Mouse (Mus musculus): ENCODE measurements around the gene Dalrd3. TPM values are rescaled to one million over a fixed set of nuclear protein-coding genes. Genes with fewer than 3 reads are reported as not detected.
A peak's percentile ranks its signal among the peaks of the same experiment; 100 is the strongest.

Dalrd3 gene
- 52.7 and 58.9 TPM in 2 replicates for polyA plus RNA-seq (2016; fragmentation: Nextera tagmentation; extraction: Ambion mirVana)

DNA sequence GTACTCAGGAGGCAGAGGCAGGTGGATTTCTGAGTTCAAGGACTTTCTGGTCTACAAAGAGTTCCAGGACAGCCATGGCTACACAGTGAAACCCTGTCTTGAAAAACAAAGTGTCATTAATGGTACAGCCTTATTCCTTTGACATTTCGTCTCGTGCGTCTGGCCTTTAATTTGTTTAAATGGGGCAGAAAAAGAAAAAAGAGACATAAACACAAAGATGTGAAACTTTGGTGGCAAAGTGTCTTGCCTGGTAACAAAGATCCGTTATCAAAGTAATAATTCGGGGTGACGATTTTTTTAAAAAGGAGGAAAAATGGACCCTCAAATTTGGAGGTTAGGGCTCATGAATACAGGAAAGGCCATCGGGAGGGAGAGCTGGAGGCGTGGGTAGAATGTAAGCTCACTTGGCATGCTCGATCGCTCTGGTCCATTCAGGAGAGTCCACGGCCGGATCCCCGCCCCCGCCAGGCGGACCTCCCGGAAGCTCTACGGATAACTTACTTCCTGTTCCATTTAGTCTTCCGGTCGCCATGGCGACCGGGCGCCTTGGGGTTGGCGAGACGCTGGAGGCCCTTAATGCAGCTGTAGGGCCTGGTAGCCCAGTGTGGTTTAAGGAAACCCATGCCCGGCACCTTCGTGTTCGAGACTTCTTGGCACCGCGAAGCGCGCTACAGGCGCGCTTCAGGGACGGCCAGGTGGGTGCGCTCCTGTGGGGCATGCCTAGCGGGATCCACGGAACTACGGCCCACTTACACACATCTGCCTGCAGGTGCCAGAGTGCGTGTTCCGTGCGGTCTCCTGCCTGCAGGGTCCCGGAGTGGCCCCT lies at the start of gene Dalrd3:
TSS of gene Dalrd3 (plus strand) at position 506 of the 826 bp plus-strand sequence.
- peaks cover 62% of the 10 kb centered on the region for H3K4me1 ChIP-seq
- peak; percentile 71 for ATAC-seq
- H3K4me2 ChIP-seq: peak within 1 kb of the TSS; percentile 96
- peak within 1 kb of the TSS; percentile 80 for H3K4me3 ChIP-seq
- H3K9me3 ChIP-seq (replicated peaks): no peaks in the 10 kb centered on the region
- H3K27me3 ChIP-seq (replicated peaks): no peaks in the 10 kb centered on the region
- peak within 1 kb of the TSS; percentile 95 for H3K27ac ChIP-seq
- H3K9ac ChIP-seq: peak within 1 kb of the TSS; percentile 89
- H3K36me3 ChIP-seq: peaks cover 52% of the 10 kb centered on the region
- WGBS (ENCODE audit: insufficient replicate concordance): 5% methylated on average over 42 of the region's 42 CpGs

DNA sequence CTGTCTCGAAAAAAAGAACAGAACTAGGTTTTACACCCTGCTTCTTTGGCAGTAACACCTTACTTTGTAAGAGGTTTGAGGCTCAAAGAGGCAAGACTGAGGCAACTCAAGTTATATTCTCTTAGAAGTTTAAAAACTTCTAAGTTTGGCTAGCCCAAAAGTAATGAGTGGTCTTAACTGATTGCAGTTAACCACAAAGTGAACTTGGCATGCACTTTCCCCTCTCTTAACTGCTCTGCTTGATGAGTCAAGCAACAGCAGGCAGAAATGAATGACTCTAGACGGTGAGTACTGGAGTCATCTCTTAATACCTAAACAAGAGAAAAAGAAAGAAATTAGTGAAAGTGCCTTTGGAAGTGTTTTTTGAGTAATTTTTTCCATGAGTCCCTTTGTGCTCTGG lies 48.1 kb upstream of the Dalrd3 start:
- no peaks in the 10 kb centered on the region for H3K9me3 ChIP-seq (replicated peaks)
- ATAC-seq: no peak
- WGBS (ENCODE audit: insufficient replicate concordance): 64% methylated on average over 2 of the region's 2 CpGs
- no peak overlapping the region for H3K4me2 ChIP-seq
- no peak overlapping the region for H3K9ac ChIP-seq
- H3K27me3 ChIP-seq (replicated peaks): no peaks in the 10 kb centered on the region
- peaks cover 55% of the 10 kb centered on the region for H3K36me3 ChIP-seq
- peaks cover 26% of the 10 kb centered on the region for H3K4me1 ChIP-seq
- H3K4me3 ChIP-seq: no peak overlapping the region
- H3K27ac ChIP-seq: no peak overlapping the region

DNA sequence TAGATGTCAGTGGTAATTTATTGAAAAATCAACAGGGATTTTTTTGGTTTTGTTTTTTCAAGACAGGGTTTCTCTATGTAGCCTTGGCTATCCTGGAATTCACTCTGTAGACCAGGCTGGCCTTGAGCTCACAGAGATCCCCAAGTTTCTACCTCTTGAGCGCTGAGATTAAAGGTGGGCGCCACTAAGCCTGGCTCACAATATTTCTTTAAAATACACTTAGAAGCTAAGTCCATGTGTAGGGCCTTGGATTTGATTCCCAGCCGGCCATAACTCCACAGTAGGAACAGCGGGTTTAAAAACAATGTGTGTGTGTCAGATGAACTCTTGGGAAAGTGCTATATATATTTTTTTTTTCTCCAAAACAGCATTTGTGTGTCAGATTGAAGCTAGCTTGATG lies 46.3 kb upstream of the Dalrd3 start:
- H3K4me1 ChIP-seq: peaks cover 26% of the 10 kb centered on the region
- no peak overlapping the region for H3K4me2 ChIP-seq
- no peaks in the 10 kb centered on the region for H3K27me3 ChIP-seq (replicated peaks)
- no peak overlapping the region for H3K9ac ChIP-seq
- H3K36me3 ChIP-seq: peaks cover 68% of the 10 kb centered on the region
- 90% methylated on average over 4 of the region's 4 CpGs for WGBS (ENCODE audit: insufficient replicate concordance)
- no peak overlapping the region for H3K4me3 ChIP-seq
- ATAC-seq: no peak
- H3K9me3 ChIP-seq (replicated peaks): no peaks in the 10 kb centered on the region
- H3K27ac ChIP-seq: no peak overlapping the region

DNA sequence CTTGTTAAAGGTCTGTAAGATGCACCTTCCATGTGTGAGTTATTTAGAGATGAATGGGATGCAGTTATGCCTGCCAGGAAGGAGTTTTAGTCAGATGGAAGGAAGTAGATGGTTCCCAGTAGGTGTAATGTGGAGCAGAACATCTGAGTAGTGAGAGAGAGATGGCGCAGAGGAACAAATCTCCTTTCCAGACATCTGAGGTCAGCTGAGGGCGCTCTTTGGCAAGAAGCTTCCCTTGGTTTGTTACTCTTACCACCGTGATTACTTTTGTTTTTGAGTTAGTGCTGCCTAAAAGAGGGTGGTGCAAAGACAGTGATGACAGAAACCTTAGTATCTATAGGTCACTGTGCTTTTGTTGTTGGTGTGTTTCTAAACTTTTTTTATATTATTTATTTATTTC lies 44.3 kb upstream of the Dalrd3 start:
- H3K36me3 ChIP-seq: peaks cover 73% of the 10 kb centered on the region
- ATAC-seq: no peak
- no peaks in the 10 kb centered on the region for H3K9me3 ChIP-seq (replicated peaks)
- no peak overlapping the region for H3K4me2 ChIP-seq
- peaks cover 9% of the 10 kb centered on the region for H3K4me1 ChIP-seq
- WGBS (ENCODE audit: insufficient replicate concordance): 79% methylated on average over 3 of the region's 3 CpGs
- no peak overlapping the region for H3K27ac ChIP-seq
- H3K9ac ChIP-seq: no peak overlapping the region
- H3K27me3 ChIP-seq (replicated peaks): no peaks in the 10 kb centered on the region
- no peak overlapping the region for H3K4me3 ChIP-seq

DNA sequence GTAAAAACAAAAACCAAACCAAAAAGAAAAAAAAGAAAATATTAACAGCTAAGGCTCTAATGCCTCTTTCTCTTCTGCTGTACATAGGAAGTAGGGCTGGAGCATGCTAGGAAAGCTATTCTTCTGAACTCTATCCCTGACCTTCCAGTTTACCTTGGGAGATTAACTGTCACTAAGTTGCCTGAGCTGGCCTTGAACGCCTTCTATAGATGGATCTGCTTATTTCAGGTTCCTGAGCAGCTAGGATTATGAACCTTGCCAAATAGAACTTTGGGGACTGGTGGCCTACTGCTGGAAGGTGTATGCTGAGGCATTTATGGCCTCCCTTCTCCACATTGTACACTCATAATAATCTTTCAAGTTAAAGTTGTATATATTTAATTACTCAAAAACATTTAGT lies 38.7 kb upstream of the Dalrd3 start:
- WGBS (ENCODE audit: insufficient replicate concordance): 82% methylated on average over 1 of the region's 1 CpGs
- no peak overlapping the region for H3K9ac ChIP-seq
- H3K27me3 ChIP-seq (replicated peaks): no peaks in the 10 kb centered on the region
- H3K4me1 ChIP-seq: 0 out of 2 replicates have a peak, but pooled peaks cover 1% of the 10 kb centered on the region
- H3K9me3 ChIP-seq (replicated peaks): no peaks in the 10 kb centered on the region
- H3K4me3 ChIP-seq: no peak overlapping the region
- no peak overlapping the region for H3K27ac ChIP-seq
- peaks cover 90% of the 10 kb centered on the region for H3K36me3 ChIP-seq
- ATAC-seq: no peak
- H3K4me2 ChIP-seq: no peak overlapping the region

DNA sequence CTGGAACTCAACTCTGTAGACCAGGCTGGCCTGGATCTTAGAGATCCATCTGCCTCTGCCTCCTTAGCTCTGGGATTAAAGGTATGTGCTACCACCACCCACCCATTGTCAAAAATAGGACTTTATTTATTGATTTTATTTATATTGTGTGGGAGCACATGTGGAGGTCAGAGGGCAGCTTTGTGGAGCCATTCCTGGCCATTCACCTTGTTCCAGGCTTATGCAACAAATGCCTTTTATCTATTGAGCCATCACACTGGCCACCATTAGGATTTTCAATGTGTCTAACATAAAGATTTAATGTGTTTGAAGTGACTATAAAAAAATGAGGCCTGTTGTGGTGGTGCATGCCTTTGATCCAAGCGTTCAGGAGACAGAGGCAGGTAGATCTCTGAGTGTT lies 38.2 kb upstream of the Dalrd3 start:
- no peaks in the 10 kb centered on the region for H3K9me3 ChIP-seq (replicated peaks)

GRCm38 (mm10) chr9:108540846-108541245 lies 28.8 kb upstream of the Dalrd3 start:
- Histone ChIP-seq H3K4me2 (no peak overlapping the region), H3K4me1 (no peaks in the 10 kb centered on the region), H3K9ac (no peak overlapping the region), H3K27ac (no peak overlapping the region), H3K27me3 (replicated peaks) (no peaks in the 10 kb centered on the region), H3K9me3 (replicated peaks) (no peaks in the 10 kb centered on the region), H3K4me3 (no peak overlapping the region), H3K36me3 (peaks cover 94% of the 10 kb centered on the region)
- ATAC-seq: no peak

More for the DNA sequence above, 38.2 kb upstream of the Dalrd3 start:
- H3K9ac ChIP-seq: no peak overlapping the region
- H3K4me3 ChIP-seq: no peak overlapping the region
- 84% methylated on average over 1 of the region's 1 CpGs for WGBS (ENCODE audit: insufficient replicate concordance)
- ATAC-seq: no peak
- no peaks in the 10 kb centered on the region for H3K4me1 ChIP-seq
- H3K36me3 ChIP-seq: peaks cover 95% of the 10 kb centered on the region
- no peak overlapping the region for H3K27ac ChIP-seq
- H3K27me3 ChIP-seq (replicated peaks): no peaks in the 10 kb centered on the region
- no peak overlapping the region for H3K4me2 ChIP-seq

DNA sequence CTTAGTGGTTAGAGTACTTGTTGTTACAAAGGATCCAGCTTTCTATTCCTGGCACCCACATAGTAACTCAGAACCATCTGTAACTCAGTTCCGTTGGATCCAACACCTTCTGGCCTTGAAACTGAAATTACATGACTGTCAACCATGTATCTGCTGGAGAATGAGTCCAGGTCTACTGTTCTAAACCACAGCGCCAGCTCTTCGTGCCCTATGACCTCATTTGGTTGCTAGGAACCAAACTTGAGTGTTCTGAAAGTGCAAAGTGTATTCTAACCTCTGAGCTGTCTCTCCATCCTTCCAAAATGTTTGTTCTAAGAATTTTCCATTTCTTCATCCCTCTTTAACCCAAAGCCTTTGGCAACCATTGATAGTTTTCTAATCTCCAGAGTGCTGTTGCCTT lies 23.7 kb upstream of the Dalrd3 start:
- no peak overlapping the region for H3K9ac ChIP-seq
- peaks cover 94% of the 10 kb centered on the region for H3K36me3 ChIP-seq
- H3K4me2 ChIP-seq: no peak overlapping the region
- H3K4me3 ChIP-seq: no peak overlapping the region
- no peaks in the 10 kb centered on the region for H3K9me3 ChIP-seq (replicated peaks)
- no peak for ATAC-seq
- WGBS (ENCODE audit: insufficient replicate concordance): 91% methylated on average over 3 of the region's 3 CpGs
- no peak overlapping the region for H3K27ac ChIP-seq
- H3K4me1 ChIP-seq: peaks cover 6% of the 10 kb centered on the region; the same call in 1 of the 2 replicates
- H3K27me3 ChIP-seq (replicated peaks): no peaks in the 10 kb centered on the region

- Histone ChIP-seq H3K4me3 (no peak overlapping the region), H3K4me1 (peaks cover 6% of the 10 kb centered on the region; the same call in 1 of the 2 replicates), H3K9me3 (replicated peaks) (no peaks in the 10 kb centered on the region), H3K36me3 (peaks cover 94% of the 10 kb centered on the region), H3K27me3 (replicated peaks) (no peaks in the 10 kb centered on the region), H3K4me2 (no peak overlapping the region), H3K27ac (no peak overlapping the region), H3K9ac (no peak overlapping the region)
- no peak for ATAC-seq
- WGBS (ENCODE audit: insufficient replicate concordance): 79% methylated on average over 1 of the region's 1 CpGs
These were observed 22.8 kb upstream of the Dalrd3 start for GRCm38 (mm10) chr9:108546875-108547274.

GRCm38 (mm10) chr9:108559169-108559568 lies 10.5 kb upstream of the Dalrd3 start:
- H3K4me1 ChIP-seq: peaks cover 34% of the 10 kb centered on the region
- H3K27me3 ChIP-seq (replicated peaks): no peaks in the 10 kb centered on the region
- H3K9me3 ChIP-seq (replicated peaks): no peaks in the 10 kb centered on the region
- no peak overlapping the region for H3K9ac ChIP-seq
- H3K4me2 ChIP-seq: no peak overlapping the region
- H3K36me3 ChIP-seq: peaks cover 85% of the 10 kb centered on the region
- ATAC-seq: no peak
- WGBS (ENCODE audit: insufficient replicate concordance): 77% methylated on average over 4 of the region's 4 CpGs
- H3K4me3 ChIP-seq: no peak overlapping the region
- H3K27ac ChIP-seq: no peak overlapping the region

GRCm38 (mm10) chr9:108560227-108560841 lies 9.4 kb upstream of the Dalrd3 start, which contains the start of gene Impdh2:
Impdh2 (plus strand) TSS chr9:108560286.
- Histone ChIP-seq H3K4me2 (peak within 1 kb of the TSS; percentile 90), H3K4me3 (peak within 1 kb of the TSS; percentile 77), H3K9ac (peak within 1 kb of the TSS; percentile 86), H3K4me1 (peaks cover 41% of the 10 kb centered on the region), H3K27me3 (replicated peaks) (no peaks in the 10 kb centered on the region), H3K9me3 (replicated peaks) (no peaks in the 10 kb centered on the region), H3K36me3 (peaks cover 85% of the 10 kb centered on the region), H3K27ac (peak within 1 kb of the TSS; percentile 78)
- WGBS (ENCODE audit: insufficient replicate concordance): under 1% methylated on average over 53 of the region's 53 CpGs
- ATAC-seq: peak; percentile 97

DNA sequence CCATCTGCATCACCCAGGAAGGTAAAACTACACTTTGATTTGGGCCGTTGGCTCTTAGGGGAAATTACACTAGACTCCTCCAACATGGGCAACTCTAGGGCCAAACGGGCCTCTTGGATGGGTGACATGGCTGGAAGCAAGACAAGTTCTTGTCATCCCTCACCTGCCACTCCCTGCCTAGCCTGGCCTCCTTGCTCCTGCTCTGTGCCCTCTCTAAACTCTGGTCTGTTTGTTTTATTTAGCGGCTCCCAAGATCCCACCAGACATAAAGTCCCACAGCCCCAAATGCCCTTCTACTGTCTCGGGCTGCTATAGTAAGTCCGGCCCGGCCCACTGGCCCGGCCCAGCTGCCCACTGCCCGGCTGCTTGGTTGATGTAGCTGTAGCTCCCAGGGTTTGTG lies 6.0 kb upstream of the Dalrd3 start:
- Histone ChIP-seq H3K9me3 (replicated peaks) (no peaks in the 10 kb centered on the region), H3K27ac (0 out of 2 replicates have a peak overlapping the region, but pooled peaks have one; percentile 62), H3K4me1 (peaks cover 62% of the 10 kb centered on the region), H3K4me3 (0 out of 2 replicates have a peak overlapping the region, but pooled peaks have one; percentile 1), H3K36me3 (peaks cover 59% of the 10 kb centered on the region), H3K27me3 (replicated peaks) (no peaks in the 10 kb centered on the region), H3K9ac (no peak overlapping the region), H3K4me2 (peak overlapping the region; percentile 21)
- ATAC-seq: no peak
- WGBS (ENCODE audit: insufficient replicate concordance): 91% methylated on average over 8 of the region's 8 CpGs

Data from liver, embryonic 12.5 days (tissue).